Mouse (Mus musculus): ENCODE measurements around the gene Camp. TPM values are rescaled to one million over a fixed set of nuclear protein-coding genes. Genes with fewer than 3 reads are reported as not detected.

The Camp gene
- not detected for polyA plus RNA-seq (2012; fragmentation: generic; extraction: Trizol)

DNA sequence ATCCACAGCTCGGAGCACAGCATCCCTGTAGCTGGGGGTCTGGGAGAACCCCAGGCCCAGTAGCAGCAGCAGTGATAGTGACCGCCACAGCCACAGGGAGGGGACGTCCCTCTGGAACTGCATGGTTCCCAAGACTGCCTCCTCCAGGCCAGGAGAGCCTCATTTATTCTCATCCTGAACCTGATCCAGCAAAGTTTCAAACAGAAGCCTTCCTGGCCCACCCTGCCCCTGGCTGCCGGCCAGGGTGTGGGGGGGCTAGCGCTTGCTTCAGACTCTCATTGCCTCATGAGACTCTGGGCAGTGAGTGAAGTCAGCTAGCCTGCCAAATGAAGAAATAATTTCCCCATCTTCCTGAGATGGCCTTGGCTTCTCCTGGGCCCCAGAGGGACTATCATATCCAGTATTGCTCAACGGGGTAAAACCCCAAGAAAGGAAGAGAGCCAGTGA is at the start of gene Camp:
TSS of gene Camp (minus strand) at position 306 of the 447 bp plus-strand sequence.
- Histone ChIP-seq H3K4me3 (no peak within 1 kb of the TSS), H3K27me3 (ENCODE audit: control insufficient read depth, insufficient read depth, insufficient read length) (no peaks in the 10 kb centered on the region), H3K36me3 (ENCODE audit: control insufficient read depth, insufficient read depth) (peaks cover 2% of the 10 kb centered on the region), H3ac (ENCODE audit: control insufficient read depth, insufficient read length) (no peak within 1 kb of the TSS), H3K79me2 (ENCODE audit: control insufficient read depth, insufficient read depth) (no peaks in the 10 kb centered on the region), H3K4me2 (ENCODE audit: low read depth) (no peak within 1 kb of the TSS)
- TF ChIP-seq MYOG (IDR thresholded peaks at IDR 0.05; ENCODE audit: control insufficient read depth in 1 of 3, insufficient read depth in 1 of 3, insufficient read length in 2 of 3, low read depth in 2 of 3), result no peak
- peak; percentile 78; the same call in 1 of the 2 replicates for TF ChIP-seq CEBPB (IDR thresholded peaks at IDR 0.05; ENCODE audit: insufficient read depth, poor library complexity, severe bottlenecking)

DNA sequence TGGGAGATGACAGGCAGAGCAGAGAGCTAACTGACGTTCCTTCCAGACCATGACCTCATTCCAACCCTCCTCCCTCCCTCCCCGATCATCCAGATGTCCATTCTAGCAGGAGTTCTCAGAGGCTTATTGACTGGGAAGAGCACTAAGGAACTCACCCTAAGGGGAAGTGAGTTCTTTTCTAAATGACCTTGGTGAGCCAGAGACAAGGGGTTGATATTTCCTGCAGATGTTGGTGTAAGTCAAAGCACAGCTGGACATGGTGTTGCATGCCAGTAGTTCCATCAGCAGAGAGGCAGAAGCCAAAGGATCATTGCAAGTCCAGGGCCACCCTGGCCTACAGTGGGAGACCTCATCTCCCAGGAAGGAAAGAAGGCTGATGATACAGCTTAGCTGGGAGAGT is 48.6 kb upstream of the Camp start:
- H3K36me3 ChIP-seq (ENCODE audit: control insufficient read depth, insufficient read depth), result peaks cover 8% of the 10 kb centered on the region
- H3K4me3 ChIP-seq, result no peak overlapping the region
- no peak overlapping the region for H3ac ChIP-seq (ENCODE audit: control insufficient read depth, insufficient read length)
- H3K4me2 ChIP-seq (ENCODE audit: low read depth), result no peak overlapping the region
- H3K79me2 ChIP-seq (ENCODE audit: control insufficient read depth, insufficient read depth), result no peaks in the 10 kb centered on the region
- TF ChIP-seq MYOD1 (IDR thresholded peaks at IDR 0.05; ENCODE audit: control insufficient read depth in 1 of 3, insufficient read length in 2 of 3, low read depth in 2 of 3) (no peak), REST (IDR thresholded peaks at IDR 0.05; ENCODE audit: insufficient read depth, insufficient read length) (no peak), E2F4 (IDR thresholded peaks at IDR 0.05; ENCODE audit: insufficient read depth) (no peak), CEBPB (IDR thresholded peaks at IDR 0.05; ENCODE audit: insufficient read depth, poor library complexity, severe bottlenecking) (no peak), MYOG (IDR thresholded peaks at IDR 0.05; ENCODE audit: control insufficient read depth in 1 of 3, insufficient read depth in 1 of 3, insufficient read length in 2 of 3, low read depth in 2 of 3) (no peak), SRF (IDR thresholded peaks at IDR 0.05; ENCODE audit: control insufficient read depth, insufficient read length, low read depth) (no peak), TCF3 (IDR thresholded peaks at IDR 0.05; ENCODE audit: insufficient read length, low read depth) (no peak), TCF12 (IDR thresholded peaks at IDR 0.05; ENCODE audit: insufficient read depth, poor library complexity, severe bottlenecking) (no peak), USF1 (IDR thresholded peaks at IDR 0.05; ENCODE audit: low read depth) (no peak), MAX (IDR thresholded peaks at IDR 0.05; ENCODE audit: low read depth) (no peak), POLR2AphosphoS2 (IDR thresholded peaks at IDR 0.05; ENCODE audit: insufficient read length, low read depth) (no peak), POLR2A (IDR thresholded peaks at IDR 0.05; ENCODE audit: insufficient read length, low read depth) (no peak)
- no peaks in the 10 kb centered on the region for H3K27me3 ChIP-seq (ENCODE audit: control insufficient read depth, insufficient read depth, insufficient read length)

DNA sequence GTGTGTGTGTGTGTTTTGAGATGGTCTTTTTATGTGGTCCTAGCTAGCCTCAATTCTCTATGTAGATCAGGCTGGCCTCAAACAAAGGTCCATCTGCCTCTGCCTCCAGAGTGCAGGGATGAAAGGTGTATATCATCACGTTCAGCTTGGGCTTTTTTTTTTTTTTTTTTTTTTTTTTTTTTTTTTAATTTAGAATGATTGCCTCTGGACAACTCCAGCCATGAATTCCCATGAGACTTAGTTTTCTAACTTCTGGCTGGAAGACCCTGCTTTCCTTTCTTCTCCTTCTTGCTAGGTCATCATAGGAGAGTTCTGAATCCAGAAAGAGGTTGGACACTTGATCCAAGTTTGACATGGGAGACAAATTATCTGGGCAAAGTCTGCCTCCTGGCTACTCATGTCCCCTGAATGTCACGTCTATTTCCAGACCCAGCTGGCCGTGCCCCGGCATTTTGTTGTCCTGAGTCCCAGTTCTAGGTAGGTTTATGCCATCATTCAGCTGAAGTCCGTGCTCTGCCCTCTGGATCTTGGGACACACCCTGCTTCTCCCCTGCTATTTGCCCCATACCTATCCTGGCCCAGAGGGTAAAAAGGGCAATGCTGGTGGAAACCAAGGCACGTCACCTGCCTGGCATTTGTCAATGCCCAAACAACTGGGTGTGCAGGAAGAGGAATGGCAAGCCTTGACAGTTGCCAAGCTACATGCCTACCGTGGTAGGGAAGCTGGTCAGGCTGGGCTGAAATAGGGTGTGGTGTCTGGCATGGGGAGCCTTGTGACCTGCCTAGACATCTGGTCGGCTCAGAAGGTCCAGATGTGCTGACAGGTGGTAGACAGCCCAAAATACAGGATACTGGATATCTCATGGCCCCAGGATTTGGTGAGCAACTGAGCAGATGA is 47.1 kb upstream of the Camp start:
- Histone ChIP-seq H3ac (ENCODE audit: control insufficient read depth, insufficient read length) (no peak overlapping the region), H3K27me3 (ENCODE audit: control insufficient read depth, insufficient read depth, insufficient read length) (no peaks in the 10 kb centered on the region), H3K79me2 (ENCODE audit: control insufficient read depth, insufficient read depth) (no peaks in the 10 kb centered on the region), H3K4me3 (no peak overlapping the region), H3K36me3 (ENCODE audit: control insufficient read depth, insufficient read depth) (peaks cover 20% of the 10 kb centered on the region), H3K4me2 (ENCODE audit: low read depth) (no peak overlapping the region)
- TF ChIP-seq MYOG (IDR thresholded peaks at IDR 0.05; ENCODE audit: control insufficient read depth in 1 of 3, insufficient read depth in 1 of 3, insufficient read length in 2 of 3, low read depth in 2 of 3) (peak in 1 of 3 experiments; percentile 71), TCF12 (IDR thresholded peaks at IDR 0.05; ENCODE audit: insufficient read depth, poor library complexity, severe bottlenecking) (peak; percentile 2), MYOD1 (IDR thresholded peaks at IDR 0.05; ENCODE audit: control insufficient read depth in 1 of 3, insufficient read length in 2 of 3, low read depth in 2 of 3) (peak in 2 of 3 experiments; percentile 37 to 77), SRF (IDR thresholded peaks at IDR 0.05; ENCODE audit: control insufficient read depth, insufficient read length, low read depth) (no peak)

- no peak overlapping the region for H3K4me3 ChIP-seq
- TF ChIP-seq MYOD1 (IDR thresholded peaks at IDR 0.05; ENCODE audit: control insufficient read depth in 1 of 3, insufficient read length in 2 of 3, low read depth in 2 of 3) (no peak), REST (IDR thresholded peaks at IDR 0.05; ENCODE audit: insufficient read depth, insufficient read length) (no peak), TCF12 (IDR thresholded peaks at IDR 0.05; ENCODE audit: insufficient read depth, poor library complexity, severe bottlenecking) (no peak), POLR2AphosphoS2 (IDR thresholded peaks at IDR 0.05; ENCODE audit: insufficient read length, low read depth) (no peak), TCF3 (IDR thresholded peaks at IDR 0.05; ENCODE audit: insufficient read length, low read depth) (no peak), SRF (IDR thresholded peaks at IDR 0.05; ENCODE audit: control insufficient read depth, insufficient read length, low read depth) (no peak), E2F4 (IDR thresholded peaks at IDR 0.05; ENCODE audit: insufficient read depth) (no peak), POLR2A (IDR thresholded peaks at IDR 0.05; ENCODE audit: insufficient read length, low read depth) (no peak), MYOG (IDR thresholded peaks at IDR 0.05; ENCODE audit: control insufficient read depth in 1 of 3, insufficient read depth in 1 of 3, insufficient read length in 2 of 3, low read depth in 2 of 3) (no peak), MAX (IDR thresholded peaks at IDR 0.05; ENCODE audit: low read depth) (no peak), CEBPB (IDR thresholded peaks at IDR 0.05; ENCODE audit: insufficient read depth, poor library complexity, severe bottlenecking) (no peak), USF1 (IDR thresholded peaks at IDR 0.05; ENCODE audit: low read depth) (no peak)
- H3K27me3 ChIP-seq (ENCODE audit: control insufficient read depth, insufficient read depth, insufficient read length), result no peaks in the 10 kb centered on the region
- no peak overlapping the region for H3K4me2 ChIP-seq (ENCODE audit: low read depth)
- H3ac ChIP-seq (ENCODE audit: control insufficient read depth, insufficient read length), result no peak overlapping the region
- peaks cover 23% of the 10 kb centered on the region for H3K36me3 ChIP-seq (ENCODE audit: control insufficient read depth, insufficient read depth)
- H3K79me2 ChIP-seq (ENCODE audit: control insufficient read depth, insufficient read depth), result no peaks in the 10 kb centered on the region
Observed at GRCm38 (mm10) chr9:109895593-109895992, 46.2 kb upstream of the Camp start.
